Mouse (Mus musculus) C2C12 (cell line): Measurements from ENCODE around the gene Qrich2.

Experiments
- CTCF ChIP-seq: IDR thresholded peaks from one replicate; pipeline ENCODE4 v1.5.1; 2011; ENCODE audit not compliant: control insufficient read depth, insufficient read depth, insufficient read length
- MAX ChIP-seq: IDR thresholded peaks from one replicate; pipeline ENCODE4 v1.6.1; 2011; ENCODE audit warnings: mild to moderate bottlenecking, control low read depth
- MYOD1 ChIP-seq: IDR thresholded peaks from one replicate; pipeline ENCODE4 v1.6.1; 2011; ENCODE audit warnings: low read depth; ENCODE audit not compliant: control insufficient read depth, insufficient read length
- MYOG ChIP-seq: IDR thresholded peaks from one replicate; pipeline ENCODE4 v1.6.1; 2011; ENCODE audit not compliant: control insufficient read depth, insufficient read length; ENCODE audit errors: extremely low read depth
- USF1 ChIP-seq: IDR thresholded peaks from one replicate; pipeline ENCODE4 v1.6.1; 2011; ENCODE audit warnings: low read depth, mild to moderate bottlenecking, control low read depth, moderate library complexity

GRCm38 (mm10) chr11:116429862-116430613 is 36.0 kb downstream of the Qrich2 start:
- TF ChIP-seq MAX (no peak), CTCF (no peak), MYOG (no peak), MYOD1 (no peak), USF1 (no peak)
